Mouse (Mus musculus): ENCODE measurements around the gene Wdfy3. TPM values are rescaled to one million over a fixed set of nuclear protein-coding genes. Genes with fewer than 3 reads are reported as not detected.

Wdfy3 gene
- polyA plus RNA-seq, 1 experiment from 2014 or later: 14.3 TPM

GRCm38 (mm10) chr5:102050677-102051076 lies 19.0 kb downstream of the Wdfy3 start:
- no peak for ATAC-seq (replicated peaks; ENCODE audit: insufficient number of reproducible peaks, low FRiP score, low TSS enrichment)

GRCm38 (mm10) chr5:102048416-102048815 lies 21.3 kb downstream of the Wdfy3 start:
- ATAC-seq (replicated peaks; ENCODE audit: insufficient number of reproducible peaks, low FRiP score, low TSS enrichment): no peak
- H3K4me2 ChIP-seq: no peak overlapping the region
- H3K4me3 ChIP-seq (ENCODE audit: low read depth, low read length): no peak overlapping the region
- WGBS (ENCODE audit: insufficient replicate concordance): 88% methylated on average over 2 of the region's 2 CpGs
- H3K36me3 ChIP-seq (ENCODE audit: control insufficient read depth, insufficient read depth, low read length): no peaks in the 10 kb centered on the region; the same call in 1 of the 2 replicates
- H3K9ac ChIP-seq (ENCODE audit: low read depth, low read length): no peak overlapping the region
- no peaks in the 10 kb centered on the region for H3K9me3 ChIP-seq (replicated peaks; ENCODE audit: control insufficient read depth, low read length)
- H3K4me1 ChIP-seq (ENCODE audit: control insufficient read depth, insufficient read depth, low read length): peaks cover 26% of the 10 kb centered on the region
- H3K27me3 ChIP-seq (ENCODE audit: control insufficient read depth, insufficient read depth, low read length): no peaks in the 10 kb centered on the region
- no peak overlapping the region for H3K27ac ChIP-seq (ENCODE audit: low read depth, low read length)

More at GRCm38 (mm10) chr5:102050677-102051076, 19.0 kb downstream of the Wdfy3 start:
- Histone ChIP-seq H3K27me3 (ENCODE audit: control insufficient read depth, insufficient read depth, low read length) (no peaks in the 10 kb centered on the region), H3K36me3 (ENCODE audit: control insufficient read depth, insufficient read depth, low read length) (no peaks in the 10 kb centered on the region; the same call in 1 of the 2 replicates), H3K27ac (ENCODE audit: low read depth, low read length) (no peak overlapping the region), H3K9me3 (replicated peaks; ENCODE audit: control insufficient read depth, low read length) (no peaks in the 10 kb centered on the region), H3K9ac (ENCODE audit: low read depth, low read length) (no peak overlapping the region), H3K4me3 (ENCODE audit: low read depth, low read length) (no peak overlapping the region), H3K4me1 (ENCODE audit: control insufficient read depth, insufficient read depth, low read length) (peaks cover 23% of the 10 kb centered on the region), H3K4me2 (no peak overlapping the region)
- 81% methylated on average over 1 of the region's 1 CpGs for WGBS (ENCODE audit: insufficient replicate concordance)

GRCm38 (mm10) chr5:102046617-102047116 lies 23.1 kb downstream of the Wdfy3 start:
- 76% methylated on average over 8 of the region's 8 CpGs for WGBS (ENCODE audit: insufficient replicate concordance)
- no peak overlapping the region for H3K27ac ChIP-seq (ENCODE audit: low read depth, low read length)
- no peak; the same call in 1 of the 2 replicates for ATAC-seq (replicated peaks; ENCODE audit: insufficient number of reproducible peaks, low FRiP score, low TSS enrichment)

DNA sequence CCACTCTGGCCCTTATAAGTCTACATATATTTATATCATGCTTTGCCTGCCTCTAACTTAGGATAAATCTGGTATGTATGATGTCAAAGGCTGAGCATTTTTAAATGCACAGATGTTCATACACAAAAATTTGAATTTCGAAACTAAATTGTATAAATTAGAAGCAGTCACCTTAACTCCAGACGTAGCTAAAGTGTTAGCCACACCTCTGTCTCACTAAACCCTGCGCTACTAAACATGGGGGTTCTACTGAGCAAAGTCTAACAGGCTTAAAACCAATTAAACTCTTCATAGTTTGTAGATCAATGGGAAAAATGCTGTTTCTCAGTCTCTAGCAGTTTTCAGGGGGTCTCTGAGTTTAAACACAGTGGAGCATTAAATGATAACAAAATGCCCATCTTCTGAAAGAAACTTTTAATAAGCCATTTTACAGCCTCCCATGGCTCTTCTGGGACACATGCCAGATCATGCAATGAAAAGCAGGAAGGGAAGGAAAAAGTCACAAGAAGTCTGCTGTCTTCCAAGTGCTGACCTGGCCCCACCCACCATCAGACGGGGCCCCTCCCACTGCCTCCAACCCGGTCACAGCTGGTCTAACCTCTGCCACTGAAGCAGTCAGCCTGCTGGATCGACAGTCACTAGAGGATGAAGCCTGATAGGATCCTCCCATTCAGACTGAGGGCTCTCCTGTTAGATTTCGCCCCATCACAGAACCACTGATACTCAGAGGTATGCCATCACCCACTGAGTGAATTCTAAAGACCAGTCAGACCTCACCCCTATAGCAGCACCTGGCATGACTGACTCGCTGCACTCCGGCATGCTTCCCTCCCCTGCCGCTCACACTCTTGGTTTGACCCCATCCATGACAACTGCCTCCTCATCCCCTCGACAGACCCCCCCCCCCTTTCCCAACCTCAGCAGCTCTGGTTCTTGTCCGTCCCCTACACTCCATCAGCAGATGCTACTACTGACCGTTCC lies 23.8 kb downstream of the Wdfy3 start:
- Histone ChIP-seq H3K9ac (ENCODE audit: low read depth, low read length) (no peak overlapping the region), H3K36me3 (ENCODE audit: control insufficient read depth, insufficient read depth, low read length) (no peaks in the 10 kb centered on the region; the same call in 1 of the 2 replicates), H3K27ac (ENCODE audit: low read depth, low read length) (peak overlapping the region; percentile 54; the same call in 1 of the 2 replicates), H3K9me3 (replicated peaks; ENCODE audit: control insufficient read depth, low read length) (no peaks in the 10 kb centered on the region), H3K4me1 (ENCODE audit: control insufficient read depth, insufficient read depth, low read length) (peaks cover 25% of the 10 kb centered on the region), H3K4me2 (peak overlapping the region; percentile 41), H3K27me3 (ENCODE audit: control insufficient read depth, insufficient read depth, low read length) (no peaks in the 10 kb centered on the region), H3K4me3 (ENCODE audit: low read depth, low read length) (no peak overlapping the region)
- peak; percentile 66; the same call in 1 of the 2 replicates for ATAC-seq (replicated peaks; ENCODE audit: insufficient number of reproducible peaks, low FRiP score, low TSS enrichment)
- WGBS (ENCODE audit: insufficient replicate concordance): 72% methylated on average over 13 of the region's 13 CpGs

More at GRCm38 (mm10) chr5:102046617-102047116, 23.1 kb downstream of the Wdfy3 start:
- H3K4me2 ChIP-seq: no peak overlapping the region
- H3K36me3 ChIP-seq (ENCODE audit: control insufficient read depth, insufficient read depth, low read length): no peaks in the 10 kb centered on the region; the same call in 1 of the 2 replicates
- H3K4me3 ChIP-seq (ENCODE audit: low read depth, low read length): no peak overlapping the region
- H3K9me3 ChIP-seq (replicated peaks; ENCODE audit: control insufficient read depth, low read length): no peaks in the 10 kb centered on the region
- no peak overlapping the region for H3K9ac ChIP-seq (ENCODE audit: low read depth, low read length)
- H3K27me3 ChIP-seq (ENCODE audit: control insufficient read depth, insufficient read depth, low read length): no peaks in the 10 kb centered on the region
- H3K4me1 ChIP-seq (ENCODE audit: control insufficient read depth, insufficient read depth, low read length): peaks cover 26% of the 10 kb centered on the region

DNA sequence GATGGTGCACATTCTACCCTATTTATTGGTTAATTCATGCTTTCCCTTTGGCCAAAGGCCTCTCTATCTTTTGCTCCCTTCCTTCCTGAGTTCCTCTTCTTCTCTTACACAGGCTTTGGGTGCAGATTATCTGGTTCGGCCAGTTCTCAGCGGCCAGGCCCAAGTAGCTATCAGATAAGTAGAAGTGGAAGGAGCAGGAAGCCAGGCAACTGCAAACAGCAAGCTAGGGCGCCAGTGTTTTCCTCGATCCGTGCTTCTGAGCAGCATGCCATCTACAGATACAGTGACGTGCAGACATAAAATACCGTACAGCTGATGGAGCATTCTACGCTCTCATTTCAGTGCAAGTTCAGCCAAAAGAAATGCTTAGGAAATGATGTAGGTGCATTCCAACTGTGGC lies 24.5 kb downstream of the Wdfy3 start:
- 24% methylated on average over 8 of the region's 8 CpGs for WGBS (ENCODE audit: insufficient replicate concordance)
- H3K4me2 ChIP-seq: peak overlapping the region; percentile 41
- H3K9ac ChIP-seq (ENCODE audit: low read depth, low read length): no peak overlapping the region
- peak overlapping the region; percentile 54 for H3K27ac ChIP-seq (ENCODE audit: low read depth, low read length)
- no peaks in the 10 kb centered on the region; the same call in 1 of the 2 replicates for H3K36me3 ChIP-seq (ENCODE audit: control insufficient read depth, insufficient read depth, low read length)
- H3K4me1 ChIP-seq (ENCODE audit: control insufficient read depth, insufficient read depth, low read length): peaks cover 22% of the 10 kb centered on the region
- H3K27me3 ChIP-seq (ENCODE audit: control insufficient read depth, insufficient read depth, low read length): no peaks in the 10 kb centered on the region
- H3K9me3 ChIP-seq (replicated peaks; ENCODE audit: control insufficient read depth, low read length): no peaks in the 10 kb centered on the region
- H3K4me3 ChIP-seq (ENCODE audit: low read depth, low read length): no peak overlapping the region
- peak; percentile 58; the same call in 1 of the 2 replicates for ATAC-seq (replicated peaks; ENCODE audit: insufficient number of reproducible peaks, low FRiP score, low TSS enrichment)

DNA sequence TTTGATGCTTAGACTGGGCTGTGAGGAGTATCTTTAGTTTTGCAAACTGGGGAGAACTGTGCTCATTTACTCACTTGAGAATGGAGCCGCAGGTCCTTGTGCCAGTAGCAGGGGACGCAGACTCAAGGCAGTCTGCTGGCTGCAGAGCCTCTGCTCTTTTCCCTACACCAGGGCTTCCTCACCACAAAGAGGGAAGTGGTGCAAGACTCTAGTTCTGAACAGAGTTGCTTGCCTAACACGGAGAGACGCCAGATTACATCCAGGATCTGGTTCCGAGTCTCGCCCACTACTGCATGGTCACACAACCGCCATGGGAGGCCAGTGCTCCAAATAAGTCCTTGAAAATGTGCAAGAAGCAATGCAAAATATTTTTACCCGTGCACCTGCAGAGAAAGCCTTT lies 36.4 kb downstream of the Wdfy3 start:
- Histone ChIP-seq H3K9ac (ENCODE audit: low read depth, low read length) (no peak overlapping the region), H3K9me3 (replicated peaks; ENCODE audit: control insufficient read depth, low read length) (no peaks in the 10 kb centered on the region), H3K27me3 (ENCODE audit: control insufficient read depth, insufficient read depth, low read length) (no peaks in the 10 kb centered on the region), H3K4me3 (ENCODE audit: low read depth, low read length) (no peak overlapping the region), H3K36me3 (ENCODE audit: control insufficient read depth, insufficient read depth, low read length) (peaks cover 28% of the 10 kb centered on the region), H3K4me2 (no peak overlapping the region), H3K27ac (ENCODE audit: low read depth, low read length) (no peak overlapping the region), H3K4me1 (ENCODE audit: control insufficient read depth, insufficient read depth, low read length) (no peaks in the 10 kb centered on the region)
- 92% methylated on average over 8 of the region's 8 CpGs for WGBS (ENCODE audit: insufficient replicate concordance)
- no peak for ATAC-seq (replicated peaks; ENCODE audit: insufficient number of reproducible peaks, low FRiP score, low TSS enrichment)

- Histone ChIP-seq H3K9ac (ENCODE audit: low read depth, low read length) (no peak overlapping the region), H3K36me3 (ENCODE audit: control insufficient read depth, insufficient read depth, low read length) (peaks cover 28% of the 10 kb centered on the region), H3K27ac (ENCODE audit: low read depth, low read length) (no peak overlapping the region), H3K9me3 (replicated peaks; ENCODE audit: control insufficient read depth, low read length) (no peaks in the 10 kb centered on the region), H3K4me3 (ENCODE audit: low read depth, low read length) (no peak overlapping the region), H3K4me1 (ENCODE audit: control insufficient read depth, insufficient read depth, low read length) (no peaks in the 10 kb centered on the region), H3K4me2 (no peak overlapping the region), H3K27me3 (ENCODE audit: control insufficient read depth, insufficient read depth, low read length) (no peaks in the 10 kb centered on the region)
- ATAC-seq (replicated peaks; ENCODE audit: insufficient number of reproducible peaks, low FRiP score, low TSS enrichment): no peak
- WGBS (ENCODE audit: insufficient replicate concordance): 91% methylated on average over 22 of the region's 22 CpGs
Observed at GRCm38 (mm10) chr5:102032594-102033240, 37.0 kb downstream of the Wdfy3 start.

GRCm38 (mm10) chr5:102032191-102032590 lies 37.5 kb downstream of the Wdfy3 start:
- Histone ChIP-seq H3K36me3 (ENCODE audit: control insufficient read depth, insufficient read depth, low read length) (peaks cover 32% of the 10 kb centered on the region), H3K4me2 (no peak overlapping the region), H3K4me3 (ENCODE audit: low read depth, low read length) (no peak overlapping the region), H3K27ac (ENCODE audit: low read depth, low read length) (no peak overlapping the region), H3K4me1 (ENCODE audit: control insufficient read depth, insufficient read depth, low read length) (no peaks in the 10 kb centered on the region), H3K27me3 (ENCODE audit: control insufficient read depth, insufficient read depth, low read length) (no peaks in the 10 kb centered on the region), H3K9ac (ENCODE audit: low read depth, low read length) (no peak overlapping the region), H3K9me3 (replicated peaks; ENCODE audit: control insufficient read depth, low read length) (no peaks in the 10 kb centered on the region)
- no peak for ATAC-seq (replicated peaks; ENCODE audit: insufficient number of reproducible peaks, low FRiP score, low TSS enrichment)
- WGBS (ENCODE audit: insufficient replicate concordance): 83% methylated on average over 3 of the region's 3 CpGs

Data from heart, embryonic 11.5 days (tissue).